Mouse (Mus musculus): Measurements from ENCODE around the gene Pin4. TPM values are rescaled to one million over a fixed set of nuclear protein-coding genes. Genes with fewer than 3 reads are reported as not detected.

Gene Pin4
- polyA plus RNA-seq, 1 experiment from 2014 or later, result 75.6 TPM

Other genes with a start within 250 kb of the Pin4 start
- gene Rtl5, start 48.1 kb upstream of the Pin4 start, polyA plus RNA-seq (2014; fragmentation: Nextera tagmentation; extraction: Ambion mirVana), result 1.9 and 2.2 TPM in 2 replicates
- 14.6 and 16.0 TPM in 2 replicates for gene Ercc6l, start 37.6 kb downstream of the Pin4 start, polyA plus RNA-seq (2014; fragmentation: Nextera tagmentation; extraction: Ambion mirVana)
- 1,024 and 1,040 TPM in 2 replicates for gene Rps4x, start 69.9 kb downstream of the Pin4 start, polyA plus RNA-seq (2014; fragmentation: Nextera tagmentation; extraction: Ambion mirVana)
- gene Cited1, start 132.7 kb downstream of the Pin4 start, polyA plus RNA-seq (2014; fragmentation: Nextera tagmentation; extraction: Ambion mirVana), result 4.9 and 5.6 TPM in 2 replicates

All from intestine, embryonic 14.5 days (tissue).